Mouse (Mus musculus): ENCODE measurements around the gene Strc. TPM values are rescaled to one million over a fixed set of nuclear protein-coding genes. Genes with fewer than 3 reads are reported as not detected.

The Strc gene
- polyA plus RNA-seq, 1 experiment from 2014 or later: not detected

GRCm38 (mm10) chr2:121353156-121353555 lies 33.8 kb downstream of the Strc start:
- Histone ChIP-seq H3K27me3 (peaks cover 18% of the 10 kb centered on the region), H3K36me3 (peaks cover 13% of the 10 kb centered on the region; the same call in 1 of the 2 replicates), H3K27ac (no peak overlapping the region), H3K4me3 (no peak overlapping the region), H3K4me2 (replicated peaks) (no peak overlapping the region), H3K4me1 (peaks cover 10% of the 10 kb centered on the region), H3K9ac (no peak overlapping the region), H3K9me3 (replicated peaks) (no peaks in the 10 kb centered on the region)
- WGBS: 70% methylated on average over 8 of the region's 8 CpGs
- ATAC-seq (ENCODE audit: low FRiP score): no peak

GRCm38 (mm10) chr2:121339057-121339456 lies 47.9 kb downstream of the Strc start:
- no peaks in the 10 kb centered on the region for H3K4me1 ChIP-seq
- no peak overlapping the region for H3K27ac ChIP-seq
- no peak overlapping the region for H3K9ac ChIP-seq
- no peak overlapping the region for H3K4me2 ChIP-seq (replicated peaks)
- ATAC-seq (ENCODE audit: low FRiP score): no peak
- H3K27me3 ChIP-seq: no peaks in the 10 kb centered on the region
- no peaks in the 10 kb centered on the region for H3K9me3 ChIP-seq (replicated peaks)
- no peak overlapping the region for H3K4me3 ChIP-seq
- H3K36me3 ChIP-seq: peaks cover 33% of the 10 kb centered on the region

- H3K27me3 ChIP-seq: no peaks in the 10 kb centered on the region
- no peaks in the 10 kb centered on the region for H3K9me3 ChIP-seq (replicated peaks)
- no peak overlapping the region for H3K9ac ChIP-seq
- no peak overlapping the region for H3K27ac ChIP-seq
- peaks cover 21% of the 10 kb centered on the region for H3K36me3 ChIP-seq
- 90% methylated on average over 2 of the region's 2 CpGs for WGBS
- no peaks in the 10 kb centered on the region for H3K4me1 ChIP-seq
- H3K4me3 ChIP-seq: no peak overlapping the region
- ATAC-seq (ENCODE audit: low FRiP score): no peak
- H3K4me2 ChIP-seq (replicated peaks): no peak overlapping the region
Measured at GRCm38 (mm10) chr2:121329492-121329891, 57.5 kb downstream of the Strc start.

GRCm38 (mm10) chr2:121323693-121324470 lies 63.1 kb downstream of the Strc start:
- no peak for ATAC-seq (ENCODE audit: low FRiP score)
- Histone ChIP-seq H3K9ac (no peak overlapping the region), H3K4me2 (replicated peaks) (no peak overlapping the region), H3K4me3 (no peak overlapping the region), H3K4me1 (no peaks in the 10 kb centered on the region), H3K27ac (no peak overlapping the region), H3K36me3 (peaks cover 20% of the 10 kb centered on the region), H3K9me3 (replicated peaks) (no peaks in the 10 kb centered on the region), H3K27me3 (no peaks in the 10 kb centered on the region)
- WGBS: 90% methylated on average over 10 of the region's 10 CpGs

- H3K4me3 ChIP-seq: no peak overlapping the region
- H3K9me3 ChIP-seq (replicated peaks): no peaks in the 10 kb centered on the region
- no peaks in the 10 kb centered on the region for H3K4me1 ChIP-seq
- no peak overlapping the region for H3K4me2 ChIP-seq (replicated peaks)
- no peaks in the 10 kb centered on the region for H3K27me3 ChIP-seq
- H3K9ac ChIP-seq: no peak overlapping the region
- WGBS: 89% methylated on average over 10 of the region's 10 CpGs
- H3K27ac ChIP-seq: no peak overlapping the region
- peaks cover 20% of the 10 kb centered on the region for H3K36me3 ChIP-seq
- no peak for ATAC-seq (ENCODE audit: low FRiP score)
Measured at GRCm38 (mm10) chr2:121323041-121323440, 63.9 kb downstream of the Strc start.

- Histone ChIP-seq H3K9ac (no peak overlapping the region), H3K36me3 (peaks cover 32% of the 10 kb centered on the region), H3K4me2 (replicated peaks) (no peak overlapping the region), H3K27me3 (no peaks in the 10 kb centered on the region), H3K4me3 (no peak overlapping the region), H3K9me3 (replicated peaks) (no peaks in the 10 kb centered on the region), H3K4me1 (no peaks in the 10 kb centered on the region), H3K27ac (no peak overlapping the region)
- 75% methylated on average over 8 of the region's 8 CpGs for WGBS
- ATAC-seq (ENCODE audit: low FRiP score): no peak
Measured at GRCm38 (mm10) chr2:121316278-121316677, 70.7 kb downstream of the Strc start.

Other genes starting within 250 kb of the Strc start
- gene Adal, start 246.7 kb downstream of the Strc start, polyA plus RNA-seq (2016; fragmentation: Nextera tagmentation; extraction: Ambion mirVana): 29.2 and 29.6 TPM in 2 replicates
- 22.3 and 24.7 TPM in 2 replicates for gene Lcmt2, start 246.5 kb downstream of the Strc start, polyA plus RNA-seq (2016; fragmentation: Nextera tagmentation; extraction: Ambion mirVana)
- 70.0 and 74.5 TPM in 2 replicates for gene Tubgcp4, start 216.5 kb downstream of the Strc start, polyA plus RNA-seq (2016; fragmentation: Nextera tagmentation; extraction: Ambion mirVana)
- 11.5 and 13.6 TPM in 2 replicates for gene Zscan29, start 216.0 kb downstream of the Strc start, polyA plus RNA-seq (2016; fragmentation: Nextera tagmentation; extraction: Ambion mirVana)
- gene Trp53bp1, start 115.8 kb downstream of the Strc start, polyA plus RNA-seq (2016; fragmentation: Nextera tagmentation; extraction: Ambion mirVana): 207 and 211 TPM in 2 replicates
- gene Map1a, start 97.6 kb downstream of the Strc start, polyA plus RNA-seq (2016; fragmentation: Nextera tagmentation; extraction: Ambion mirVana): 10.4 and 14.6 TPM in 2 replicates
- gene Ppip5k1, start 31.8 kb downstream of the Strc start, polyA plus RNA-seq (2016; fragmentation: Nextera tagmentation; extraction: Ambion mirVana): 15.4 and 15.6 TPM in 2 replicates
- 15.4 and 19.5 TPM in 2 replicates for gene Ckmt1, start 29.5 kb downstream of the Strc start, polyA plus RNA-seq (2016; fragmentation: Nextera tagmentation; extraction: Ambion mirVana)
- gene Pdia3, start 26.6 kb upstream of the Strc start, polyA plus RNA-seq (2016; fragmentation: Nextera tagmentation; extraction: Ambion mirVana): 547 and 563 TPM in 2 replicates
- gene Catsper2, start 26.6 kb upstream of the Strc start, polyA plus RNA-seq (2016; fragmentation: Nextera tagmentation; extraction: Ambion mirVana): 3.2 and 4.1 TPM in 2 replicates
- 3.3 and 5.7 TPM in 2 replicates for gene Ell3, start 57.1 kb upstream of the Strc start, polyA plus RNA-seq (2016; fragmentation: Nextera tagmentation; extraction: Ambion mirVana)
- 455 and 463 TPM in 2 replicates for gene Serf2, start 62.0 kb upstream of the Strc start, polyA plus RNA-seq (2016; fragmentation: Nextera tagmentation; extraction: Ambion mirVana)
- 115 TPM in 2 replicates for gene Hypk, start 66.1 kb upstream of the Strc start, polyA plus RNA-seq (2016; fragmentation: Nextera tagmentation; extraction: Ambion mirVana)
- 0.85 and 0.94 TPM in 2 replicates for gene Serinc4, start 69.6 kb upstream of the Strc start, polyA plus RNA-seq (2016; fragmentation: Nextera tagmentation; extraction: Ambion mirVana)
- 72.4 and 75.7 TPM in 2 replicates for gene Mfap1b, start 86.9 kb upstream of the Strc start, polyA plus RNA-seq (2016; fragmentation: Nextera tagmentation; extraction: Ambion mirVana)
- 32.9 and 33.1 TPM in 2 replicates for gene Mfap1a, start 119.5 kb upstream of the Strc start, polyA plus RNA-seq (2016; fragmentation: Nextera tagmentation; extraction: Ambion mirVana)
- 7.0 and 7.6 TPM in 2 replicates for gene Wdr76, start 119.6 kb upstream of the Strc start, polyA plus RNA-seq (2016; fragmentation: Nextera tagmentation; extraction: Ambion mirVana)